Mouse (Mus musculus) gastrocnemius, adult 8-10 months (tissue): Measurements from ENCODE around the gene Arl6ip1. TPM values are rescaled to one million over a fixed set of nuclear protein-coding genes. Genes with fewer than 3 reads are reported as not detected.

ENCODE experiments used
- DNase-seq, 2 experiments: peaks; one replicate each; pipeline ENCODE4 v3.0.0; 2022; ENCODE audit warnings: low spot score in 2 of 2
- total RNA-seq, 4 experiments: library from RNA; stranded (reverse); gene quantifications; 2 replicates each; pipeline ENCODE4 v1.2.4; 2022

Gene Arl6ip1
- total RNA-seq, 4 experiments from 2014 or later, result 7.1 to 10.1 (median 8.3) TPM

DNA sequence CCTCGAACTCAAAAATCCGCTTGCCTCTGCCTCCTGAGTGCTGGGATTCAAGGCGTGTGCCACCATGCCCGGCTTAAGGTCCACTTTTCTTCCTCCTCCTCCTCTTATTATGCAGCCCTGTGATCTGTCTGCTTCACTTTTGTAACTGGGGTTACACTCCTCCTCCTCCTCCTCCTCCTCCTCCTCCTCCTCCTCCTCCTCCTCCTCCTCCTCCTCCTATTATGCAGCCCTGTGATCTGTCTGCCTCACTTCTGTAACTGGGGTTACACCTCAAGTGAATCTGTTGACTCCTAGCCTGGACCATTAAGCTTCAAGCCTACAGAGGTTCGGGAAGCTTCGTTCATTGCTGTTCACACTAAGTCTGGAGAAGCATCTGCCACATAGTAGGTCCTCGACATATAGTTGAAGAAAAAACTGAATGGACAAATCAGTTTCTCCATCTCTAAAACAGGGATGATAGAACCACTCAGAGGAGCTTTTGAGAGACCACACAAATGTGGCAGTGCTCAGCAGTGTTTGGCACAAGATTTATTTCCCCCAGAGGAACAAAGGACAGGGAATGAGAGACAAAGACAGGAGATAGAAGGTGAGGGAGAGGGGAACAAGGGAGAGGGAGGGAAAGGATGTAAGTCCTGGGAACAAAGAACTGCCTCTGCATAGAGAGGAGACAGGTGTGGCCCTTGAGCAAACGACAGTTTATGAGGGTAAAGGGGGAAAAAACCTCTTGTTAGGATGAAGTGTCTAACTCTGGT, 12.5 kb downstream of the Arl6ip1 start:
- no peak for DNase-seq

DNA sequence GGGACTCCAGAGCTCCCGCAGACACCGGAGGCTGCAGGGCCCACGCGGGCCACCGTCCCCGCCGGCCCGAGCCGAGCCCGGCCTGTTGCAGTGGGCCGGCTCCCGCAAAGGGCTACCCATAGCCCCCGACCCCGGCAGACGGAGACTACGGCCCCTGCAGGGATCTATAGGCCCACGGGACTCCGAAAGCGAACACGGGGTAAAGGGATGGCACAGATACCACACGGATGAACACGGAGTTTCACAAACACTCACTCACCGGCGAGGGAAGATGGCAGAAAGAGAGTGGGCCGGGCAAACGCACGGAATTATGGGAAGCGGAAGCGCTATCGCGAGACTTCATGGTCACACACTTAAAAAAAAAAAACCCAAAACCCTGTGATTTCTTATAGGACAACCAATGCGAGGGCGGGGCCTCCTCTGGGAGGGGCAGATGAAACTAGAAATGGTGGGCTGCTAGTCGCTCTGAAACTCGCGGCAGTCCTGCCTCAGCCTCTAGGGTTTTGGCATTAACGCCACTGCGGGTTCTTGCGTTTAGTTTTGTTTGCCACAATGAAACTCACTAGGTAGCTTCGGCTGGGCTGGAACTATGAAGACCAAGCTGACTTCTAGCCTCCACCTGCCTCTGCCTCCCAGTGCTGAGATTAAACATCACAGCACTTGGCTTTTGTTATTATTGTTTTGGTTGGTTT, 13.4 kb downstream of the Arl6ip1 start, which contains the start of gene Rps15a:
Gene Rps15a (minus strand): TSS at position 312 of the 692 bp plus-strand sequence.
- peak; percentile 88 to 92 for DNase-seq

DNA sequence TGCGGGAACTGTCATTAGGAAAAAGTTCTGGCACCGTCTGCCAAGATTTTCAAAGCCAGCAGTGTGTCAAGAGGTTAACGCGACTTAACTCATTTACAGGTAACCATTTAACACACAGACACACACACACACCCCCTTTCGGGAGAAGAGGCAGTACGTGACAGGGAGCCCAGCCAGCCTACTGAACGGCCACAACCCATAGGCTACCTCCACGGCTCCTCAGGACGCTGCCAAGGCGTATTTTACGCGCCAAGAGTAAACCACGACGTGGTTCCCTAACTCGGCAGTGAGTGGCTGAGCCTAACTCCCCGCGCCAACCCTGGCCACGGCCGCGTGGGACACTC, 14.0 kb downstream of the Arl6ip1 start:
- DNase-seq, result no peak

DNA sequence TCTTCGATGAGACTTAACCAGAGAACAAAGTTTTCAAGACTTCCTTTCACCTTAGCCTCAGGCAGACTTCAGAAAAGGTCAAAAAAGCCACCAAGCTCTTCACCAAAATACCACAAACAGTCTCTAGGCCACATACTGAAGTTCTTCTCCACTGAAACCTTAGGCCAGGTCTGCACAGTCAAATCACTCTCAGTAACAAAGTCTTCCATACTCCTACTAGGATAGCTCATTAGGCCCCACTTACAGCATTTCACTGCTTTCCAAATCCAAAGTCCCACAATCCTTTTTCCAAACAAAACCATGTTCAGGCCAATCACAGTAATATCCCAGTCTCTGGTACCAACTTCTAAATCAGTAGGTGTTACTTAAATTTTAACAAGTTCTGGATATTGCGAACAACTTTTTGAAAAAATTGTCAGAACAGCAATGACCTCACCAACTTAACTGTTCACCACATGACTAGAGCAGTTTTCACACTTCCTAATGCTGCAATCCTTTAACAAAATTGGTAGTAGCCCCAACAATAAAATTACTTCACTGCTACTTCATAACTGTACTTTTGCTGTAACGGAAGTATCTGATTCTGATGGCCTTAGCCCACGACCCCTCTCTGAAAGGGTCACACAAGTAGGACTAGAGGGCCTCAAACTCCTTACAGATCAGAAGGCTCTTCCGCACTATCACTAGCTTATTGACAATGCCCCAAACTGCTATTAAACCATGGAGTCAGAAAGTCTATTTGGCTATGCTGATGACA, 15.7 kb downstream of the Arl6ip1 start:
- DNase-seq, result no peak

DNA sequence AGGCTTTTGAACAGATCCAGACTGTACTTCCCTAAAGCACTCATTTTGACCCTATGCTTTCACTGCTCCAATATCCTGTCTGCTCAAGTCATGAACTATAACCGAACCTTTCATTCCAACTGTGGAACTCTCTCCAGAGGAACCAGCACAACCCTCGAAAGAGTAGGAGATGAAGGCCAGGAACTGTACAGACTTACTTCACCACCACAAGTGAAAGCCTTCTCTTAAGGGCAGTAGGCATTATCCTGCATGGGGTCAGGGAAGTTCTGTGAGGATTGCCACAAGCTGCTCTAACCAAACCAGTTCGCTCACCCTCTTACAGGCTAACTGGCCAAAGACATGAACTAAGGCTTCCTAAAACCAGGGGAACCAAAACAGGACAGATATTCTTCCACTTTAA, 18.3 kb downstream of the Arl6ip1 start:
- no peak for DNase-seq

DNA sequence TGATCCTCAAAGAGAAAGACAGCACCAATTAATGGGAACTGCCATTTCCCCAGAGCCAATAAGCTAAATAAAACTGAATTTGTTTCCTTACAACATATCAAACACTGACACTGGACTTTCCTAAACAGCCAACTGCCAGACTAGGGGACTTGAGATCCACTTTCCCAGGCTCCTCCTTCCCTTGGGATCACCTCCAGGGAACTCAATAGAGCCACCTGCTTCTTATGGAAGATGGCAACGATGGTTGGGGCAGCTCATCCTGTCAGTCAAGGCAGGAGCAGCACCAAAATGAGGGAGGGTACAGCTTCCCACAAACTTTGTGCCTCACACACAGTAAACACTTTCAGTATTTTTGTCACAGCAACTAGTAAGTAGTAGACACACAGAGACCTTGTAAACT, 21.8 kb downstream of the Arl6ip1 start:
- no peak for DNase-seq

DNA sequence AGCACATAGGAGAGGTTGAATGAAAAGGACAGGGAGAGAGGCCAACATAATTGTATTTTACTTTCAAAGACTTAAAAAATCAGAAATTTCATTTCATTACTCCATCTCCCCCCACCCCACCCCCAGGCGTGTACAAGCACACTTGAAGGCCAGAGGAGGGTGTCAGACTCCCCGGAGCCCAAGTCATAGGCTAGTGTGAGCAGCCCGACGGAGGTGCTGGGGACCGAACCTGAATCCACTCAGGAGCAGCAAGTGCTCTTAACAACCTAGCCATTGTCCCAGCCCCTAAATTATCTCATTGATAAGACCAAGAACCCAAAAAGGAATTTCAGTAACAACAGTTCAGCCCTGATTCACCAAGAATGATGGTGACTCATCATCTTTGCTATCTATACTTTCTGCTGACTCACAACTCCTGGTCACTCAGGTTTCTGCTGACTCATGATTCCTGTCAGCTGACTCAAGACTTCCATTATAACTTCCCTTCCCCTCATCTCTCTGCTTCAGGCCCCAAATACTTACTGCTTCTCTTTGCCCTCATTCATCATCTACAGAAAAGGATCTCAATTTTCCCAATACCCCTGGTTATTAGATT, 24.9 kb downstream of the Arl6ip1 start:
- no peak for DNase-seq

DNA sequence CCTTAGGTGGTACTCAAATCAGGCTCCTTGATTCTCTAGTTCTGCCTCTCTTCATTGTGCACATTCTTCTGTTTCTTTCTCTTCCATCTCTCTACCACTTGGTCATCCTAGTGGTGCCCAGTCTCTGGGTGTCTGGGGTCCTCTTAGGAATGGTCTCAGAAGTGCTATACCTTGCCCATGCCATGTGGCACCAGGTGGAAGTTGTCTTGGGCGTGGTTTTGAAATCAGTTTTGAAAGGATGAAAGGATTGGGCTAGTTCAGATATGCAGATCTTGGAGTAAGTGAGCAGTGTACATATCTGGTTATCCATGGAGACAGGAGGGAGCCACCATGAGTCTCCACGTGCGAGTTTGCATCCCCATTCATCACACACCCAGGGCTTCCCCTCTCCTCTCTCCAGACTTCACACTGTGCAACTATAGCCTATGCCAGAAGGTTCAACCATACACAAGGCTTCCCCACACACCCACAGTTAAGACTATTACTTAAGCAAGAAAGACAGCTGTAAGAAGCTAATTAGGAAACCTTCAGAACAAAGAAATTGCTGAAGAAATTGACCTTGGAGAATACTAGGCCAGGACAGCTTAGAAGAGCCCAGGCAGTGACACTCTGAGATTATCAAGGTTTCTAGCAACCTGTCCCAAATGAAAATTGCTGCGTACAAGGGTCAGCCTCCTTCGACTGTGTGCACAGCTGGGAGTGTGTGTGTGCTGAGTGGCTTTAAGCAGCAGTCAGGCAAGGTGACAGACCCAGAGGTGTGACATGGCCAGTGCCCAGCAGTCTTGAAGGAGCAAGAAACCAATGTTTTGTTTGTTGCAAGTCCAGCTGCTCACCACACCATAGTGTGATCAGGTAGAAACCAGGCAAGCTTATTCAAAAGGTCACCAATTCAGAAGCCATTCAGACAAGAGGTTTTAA, 25.7 kb downstream of the Arl6ip1 start:
- DNase-seq, result no peak

DNA sequence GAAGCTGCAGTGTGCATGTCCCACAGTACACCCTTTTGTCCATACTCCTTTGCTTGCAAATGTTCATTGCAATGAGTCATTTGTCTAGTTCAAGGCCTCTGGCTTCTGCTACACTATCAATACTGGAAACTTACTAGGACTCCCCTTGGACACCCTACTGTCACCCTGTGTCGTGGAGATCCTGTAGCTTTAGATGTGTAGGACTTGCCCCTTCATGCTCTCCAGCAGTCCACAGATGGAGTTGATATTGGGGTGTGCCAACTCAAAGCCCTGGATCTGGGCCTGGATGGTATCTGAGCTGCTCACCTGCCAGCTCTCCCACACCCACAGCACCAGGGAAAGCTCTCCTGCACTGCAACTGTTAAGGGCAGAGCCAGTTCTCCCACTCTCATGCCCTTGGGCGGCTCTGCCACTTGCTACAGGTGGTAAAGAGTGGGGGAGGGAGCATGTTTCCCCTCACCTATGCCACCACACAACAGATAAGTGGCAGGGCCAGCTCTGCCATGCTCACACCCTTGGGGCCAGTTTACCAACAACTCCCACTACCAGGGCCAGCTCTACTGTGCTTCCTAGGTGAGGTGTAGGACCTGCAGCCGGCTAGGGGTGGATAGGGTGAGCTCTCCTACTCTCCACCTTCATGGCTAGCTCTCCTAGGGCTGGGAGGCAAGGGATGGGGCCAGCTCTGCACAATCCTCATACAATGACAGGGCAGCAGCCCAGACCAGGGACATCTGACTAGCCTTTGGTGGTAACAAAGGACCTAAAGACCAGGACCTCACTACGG, 26.6 kb downstream of the Arl6ip1 start:
- DNase-seq, result no peak

DNA sequence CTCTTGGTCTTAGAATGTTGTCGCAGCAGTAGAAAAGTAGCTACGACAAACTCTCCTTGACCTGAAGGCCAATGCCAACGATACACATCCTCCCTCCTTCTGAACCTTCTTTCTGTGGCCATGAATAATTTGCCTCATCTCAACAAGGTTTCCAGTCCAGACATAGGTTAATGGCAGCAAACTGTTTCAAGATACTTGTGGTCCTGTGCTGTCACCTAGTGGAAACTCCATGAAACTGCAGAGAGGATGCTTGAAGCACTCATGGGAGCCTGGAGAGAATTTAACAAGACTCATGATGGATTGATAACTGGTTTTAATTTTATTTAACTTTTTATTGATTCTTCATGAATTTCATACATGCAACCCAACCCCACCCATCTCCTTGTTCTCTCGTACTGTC, 27.2 kb downstream of the Arl6ip1 start:
- no peak for DNase-seq

DNA sequence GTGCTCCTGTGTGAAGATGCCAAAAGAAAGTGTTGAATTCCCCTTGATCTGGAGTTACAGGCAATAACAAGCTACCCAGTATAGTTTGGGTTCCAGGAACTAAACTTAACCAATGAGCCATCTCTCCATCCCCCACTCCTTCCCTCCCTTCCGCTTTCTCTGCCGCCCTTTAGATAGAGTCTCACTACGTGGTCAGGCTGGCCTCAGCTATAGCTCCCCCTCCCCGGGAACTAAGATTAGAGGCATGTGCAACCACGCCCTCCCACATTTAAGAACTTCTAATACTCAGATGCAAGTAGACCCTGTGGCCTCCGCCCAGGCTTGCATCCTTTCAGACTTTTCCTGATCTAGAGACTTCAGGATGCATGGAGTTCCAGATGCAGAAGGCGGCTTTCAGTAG, 31.8 kb downstream of the Arl6ip1 start:
- no peak for DNase-seq

DNA sequence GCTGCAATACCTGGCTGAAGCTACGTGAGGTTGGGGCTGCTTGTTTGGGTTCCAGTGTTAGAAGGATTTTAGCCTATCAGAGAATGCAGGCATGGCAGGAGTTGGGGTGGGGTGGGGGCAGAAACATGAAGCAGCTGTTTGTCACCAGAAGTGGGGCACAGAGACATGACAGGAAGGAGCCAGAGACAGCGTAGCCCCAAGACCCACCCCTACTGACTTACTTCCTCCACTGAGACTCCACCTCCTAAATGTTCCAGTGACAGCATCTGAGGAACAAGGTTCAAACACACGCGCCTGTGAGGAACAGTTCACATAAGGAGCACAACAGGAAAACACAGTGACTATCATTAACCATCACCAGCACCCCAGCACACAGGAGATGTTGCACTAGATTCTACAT, 49.5 kb downstream of the Arl6ip1 start:
- no peak for DNase-seq

DNA sequence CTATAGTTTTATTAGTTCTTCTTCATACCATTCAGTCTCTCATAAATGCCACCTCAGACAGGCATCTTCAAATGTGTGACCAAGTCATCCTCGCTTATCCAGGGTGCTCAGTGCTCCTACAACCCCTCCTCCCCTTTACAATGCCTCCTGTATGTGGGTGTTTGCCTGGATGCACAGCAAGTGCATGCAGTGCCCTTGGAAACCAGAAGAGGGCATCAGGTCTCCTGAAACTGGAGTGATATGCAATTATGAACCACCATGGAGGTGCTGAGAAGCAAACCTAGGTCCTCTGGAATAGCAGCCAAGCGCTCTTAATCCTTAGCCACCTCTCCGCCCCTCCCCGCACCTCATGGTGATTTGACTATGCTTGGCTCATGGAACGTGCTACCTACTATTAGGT, 50.4 kb downstream of the Arl6ip1 start:
- no peak for DNase-seq

Other genes with a start within 250 kb of the Arl6ip1 start
- gene Rps15a, start 13.5 kb downstream of the Arl6ip1 start, total RNA-seq, result 100 to 1,000 TPM; 380 to 543 (median 432) TPM
- gene Smg1, start 114.0 kb upstream of the Arl6ip1 start, total RNA-seq, result 10 to 100 TPM; 21.4 to 34.1 (median 25.4) TPM